Mouse (Mus musculus): ENCODE measurements around the gene Skida1.

DNA sequence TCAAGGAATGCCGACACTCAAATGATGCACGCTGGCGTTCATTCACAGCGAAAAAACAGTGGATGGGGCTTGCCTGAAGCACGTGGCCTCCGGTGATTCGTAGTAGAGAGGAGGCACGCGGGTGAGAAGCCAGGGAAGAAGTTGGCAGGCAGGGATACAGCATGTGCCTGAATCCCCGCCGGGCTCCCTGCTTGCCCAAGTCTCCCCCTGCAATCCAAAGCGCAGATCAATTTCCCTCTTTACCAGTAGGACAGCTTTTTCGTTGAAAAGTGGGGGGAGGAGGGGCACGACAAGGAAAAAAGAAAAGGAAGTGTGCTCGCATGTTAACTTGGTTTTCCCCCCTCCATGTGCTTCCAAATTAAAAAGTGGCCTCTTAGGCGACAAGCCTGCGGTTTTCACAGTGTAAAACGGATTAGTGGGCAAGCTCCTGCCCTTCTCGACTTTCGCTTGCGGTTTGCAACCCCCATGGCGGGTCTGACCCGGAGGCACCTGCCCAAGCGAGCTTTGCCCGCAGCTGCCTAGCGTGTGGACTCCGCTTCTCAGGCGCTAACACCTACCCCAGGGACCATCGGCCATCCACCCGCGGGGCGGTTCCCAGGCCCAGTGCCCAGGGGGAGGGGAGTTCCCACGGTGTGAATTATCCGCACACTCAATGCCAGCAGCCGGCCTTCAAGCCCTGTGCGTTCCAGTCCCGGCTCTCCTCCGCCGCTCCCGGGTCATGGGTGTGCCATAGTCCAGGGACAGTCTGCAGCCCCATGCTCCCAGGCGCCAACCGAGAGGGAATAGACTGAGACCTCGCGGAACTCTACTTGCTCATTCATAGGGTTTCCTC is 22.5 kb downstream of the Skida1 start:
- TF ChIP-seq CTCF (IDR thresholded peaks at IDR 0.05; ENCODE audit: extremely low read depth, insufficient read length, insufficient replicate concordance, low read depth, low read length) (no peak), POLR2A (IDR thresholded peaks at IDR 0.05; ENCODE audit: low read depth, low read length) (no peak)

All from small intestine, adult 2 months (tissue).